Mouse (Mus musculus) heart, embryonic 14.5 days (tissue): Measurements from ENCODE around the gene Rapgef5. TPM values are rescaled to one million over a fixed set of nuclear protein-coding genes. Genes with fewer than 3 reads are reported as not detected.

Experiments
- ATAC-seq: fragments of 200-750 bp; cut with Nextera tagmentation; 2 replicates; pipeline ENCODE4 v1.8.0; 2017; ENCODE audit warnings: low read depth, moderate TSS enrichment; ENCODE audit not compliant: insufficient number of reproducible peaks, insufficient read depth, low FRiP score
- H3K27ac ChIP-seq, 2 experiments: fragments of 200-500 bp in 1 of 2; fragments of 300-500 bp in 1 of 2; sonication (generic) in 1 of 2; replicated peaks in 1 of 2; 2 replicates each; pipeline ENCODE4 v1.5.1; 2012 to 2014; ENCODE audit warnings: low read depth in 2 of 2, low read length in 2 of 2, control low read depth in 1 of 2, mild to moderate bottlenecking in 1 of 2, mixed read lengths in 1 of 2; ENCODE audit not compliant: control insufficient read depth in 1 of 2, insufficient read depth in 1 of 2
- H3K27me3 ChIP-seq: fragments of 300-500 bp; sonication (generic); 2 replicates; pipeline ENCODE4 v1.6.1; 2014; ENCODE audit warnings: mild to moderate bottlenecking, low read length, control low read depth; ENCODE audit not compliant: control insufficient read depth, insufficient read depth
- H3K36me3 ChIP-seq: fragments of 300-500 bp; sonication (generic); 2 replicates; pipeline ENCODE4 v1.6.1; 2014; ENCODE audit warnings: mild to moderate bottlenecking, control low read depth, low read length, mixed read lengths; ENCODE audit not compliant: control insufficient read depth, insufficient read depth
- H3K4me1 ChIP-seq, 2 experiments: fragments of 200-500 bp in 1 of 2; fragments of 300-500 bp in 1 of 2; sonication (generic) in 1 of 2; 2 replicates each; pipeline ENCODE4 v1.6.1; 2012 to 2014; ENCODE audit warnings: low read length in 2 of 2, control low read depth in 1 of 2, mixed read lengths in 1 of 2; ENCODE audit not compliant: control insufficient read depth in 2 of 2, insufficient read depth in 2 of 2
- H3K4me2 ChIP-seq: fragments of 300-500 bp; sonication (generic); 2 replicates; pipeline ENCODE4 v1.6.1; 2014; ENCODE audit warnings: mild to moderate bottlenecking, low read length
- H3K4me3 ChIP-seq, 2 experiments: fragments of 200-500 bp in 1 of 2; fragments of 300-500 bp in 1 of 2; sonication (generic) in 1 of 2; 2 replicates each; pipeline ENCODE4 v1.5.1; 2012 to 2014; ENCODE audit warnings: low read length in 2 of 2, mild to moderate bottlenecking in 2 of 2, control low read depth in 1 of 2, low read depth in 1 of 2, moderate library complexity in 1 of 2; ENCODE audit not compliant: control insufficient read depth in 1 of 2, insufficient read depth in 1 of 2
- H3K9ac ChIP-seq: fragments of 300-500 bp; sonication (generic); 2 replicates; pipeline ENCODE4 v1.6.1; 2014; ENCODE audit warnings: mild to moderate bottlenecking, low read length
- H3K9me3 ChIP-seq: fragments of 300-500 bp; sonication (generic); 2 replicates; pipeline ENCODE4 v1.6.1; 2016; ENCODE audit warnings: low read length, control low read depth; ENCODE audit not compliant: control insufficient read depth
- WGBS: fragments of 180-500 bp; shearing (Covaris S2); extraction: QIAGEN DNeasy Blood & Tissue Kit; methylation state at CpG from one replicate; pipeline ENCODE4 v1.1.7; 2014; 5-methylcytosine and 5-hydroxymethylcytosine counted together
- polyA plus RNA-seq: library from polyadenylated mRNA; unstranded; fragments of >200 nt; fragmentation: Nextera tagmentation; extraction: Ambion mirVana; gene quantifications from 2 replicates; pipeline ENCODE4 v1.2.1, GENCODE M21; 2014

Rapgef5 gene
- polyA plus RNA-seq, 1 experiment from 2014 or later = 19.6 TPM

- 53% methylated on average over 14 of the region's 14 CpGs for WGBS
- ATAC-seq = no peak
Measured at GRCm38 (mm10) chr12:117720794-117721747, 204.8 kb downstream of the Rapgef5 start.

GRCm38 (mm10) chr12:117721748-117722150 lies 205.5 kb downstream of the Rapgef5 start:
- 35% methylated on average over 6 of the region's 6 CpGs for WGBS
- no peak overlapping the region for H3K9ac ChIP-seq
- 0 out of 2 replicates have a peak, but pooled peaks cover 20% of the 10 kb centered on the region for H3K36me3 ChIP-seq
- peak; percentile 39; the same call in 1 of the 2 replicates for ATAC-seq
- H3K27ac ChIP-seq = 0 out of 4 replicates have a peak overlapping the region, but pooled peaks of 1 of the 2 experiments have one; percentile 33
- no peaks in the 10 kb centered on the region for H3K27me3 ChIP-seq
- H3K4me1 ChIP-seq = peaks cover 6 to 11% of the 10 kb centered on the region in 2 experiments
- H3K4me2 ChIP-seq = no peak overlapping the region
- H3K4me3 ChIP-seq = no peak overlapping the region
- no peaks in the 10 kb centered on the region for H3K9me3 ChIP-seq

More at GRCm38 (mm10) chr12:117720794-117721747, 204.8 kb downstream of the Rapgef5 start:
- Histone ChIP-seq H3K36me3 (0 out of 2 replicates have a peak, but pooled peaks cover 17% of the 10 kb centered on the region), H3K9me3 (no peaks in the 10 kb centered on the region), H3K4me3 (no peak overlapping the region), H3K4me1 (peaks cover 6 to 11% of the 10 kb centered on the region in 2 experiments), H3K27me3 (no peaks in the 10 kb centered on the region), H3K27ac (0 out of 4 replicates have a peak overlapping the region, but pooled peaks of 1 of the 2 experiments have one; percentile 33), H3K4me2 (no peak overlapping the region), H3K9ac (no peak overlapping the region)

- ATAC-seq = no peak
- no peak overlapping the region for H3K4me3 ChIP-seq
- WGBS = 94% methylated on average over 4 of the region's 4 CpGs
- H3K9ac ChIP-seq = no peak overlapping the region
- H3K4me1 ChIP-seq = peaks cover 10 to 16% of the 10 kb centered on the region in 2 experiments
- no peak overlapping the region for H3K4me2 ChIP-seq
- H3K36me3 ChIP-seq = peaks cover 16% of the 10 kb centered on the region; the same call in 1 of the 2 replicates
- H3K27ac ChIP-seq = no peak overlapping the region
- no peaks in the 10 kb centered on the region for H3K9me3 ChIP-seq
- H3K27me3 ChIP-seq = no peaks in the 10 kb centered on the region
Measured at GRCm38 (mm10) chr12:117725011-117725410, 208.7 kb downstream of the Rapgef5 start.

- Histone ChIP-seq H3K9ac (no peak overlapping the region), H3K36me3 (peaks cover 16% of the 10 kb centered on the region), H3K27ac (no peak overlapping the region), H3K4me2 (no peak overlapping the region), H3K4me3 (no peak overlapping the region), H3K4me1 (peaks cover 4 to 5% of the 10 kb centered on the region in 2 experiments; a peak in 2 of 4 replicates), H3K9me3 (no peaks in the 10 kb centered on the region), H3K27me3 (no peaks in the 10 kb centered on the region)
- 86% methylated on average over 8 of the region's 8 CpGs for WGBS
- ATAC-seq = no peak
Measured at GRCm38 (mm10) chr12:117727481-117728177, 211.3 kb downstream of the Rapgef5 start.

- WGBS = 34% methylated on average over 3 of the region's 3 CpGs
- no peak for ATAC-seq
Measured at GRCm38 (mm10) chr12:117728178-117728611, 211.9 kb downstream of the Rapgef5 start.

GRCm38 (mm10) chr12:117733611-117734010 lies 217.3 kb downstream of the Rapgef5 start:
- no peaks in the 10 kb centered on the region for H3K27me3 ChIP-seq
- H3K9ac ChIP-seq = no peak overlapping the region
- peak overlapping the region in 1 of 2 experiments; percentile 23; a peak in 1 of 4 replicates for H3K27ac ChIP-seq
- no peak overlapping the region for H3K4me2 ChIP-seq
- peaks cover 10% of the 10 kb centered on the region for H3K36me3 ChIP-seq
- ATAC-seq = no peak
- H3K9me3 ChIP-seq = no peaks in the 10 kb centered on the region
- H3K4me3 ChIP-seq = no peak overlapping the region
- H3K4me1 ChIP-seq = peaks cover 10 to 24% of the 10 kb centered on the region in 2 experiments

More at GRCm38 (mm10) chr12:117728178-117728611, 211.9 kb downstream of the Rapgef5 start:
- no peak overlapping the region for H3K9ac ChIP-seq
- H3K27me3 ChIP-seq = no peaks in the 10 kb centered on the region
- peaks cover 4 to 6% of the 10 kb centered on the region in 2 experiments; a peak in 3 of 4 replicates for H3K4me1 ChIP-seq
- H3K4me3 ChIP-seq = no peak overlapping the region
- no peaks in the 10 kb centered on the region for H3K9me3 ChIP-seq
- H3K36me3 ChIP-seq = peaks cover 13% of the 10 kb centered on the region
- no peak overlapping the region; a peak in 1 of 4 replicates for H3K27ac ChIP-seq
- 0 out of 2 replicates have a peak overlapping the region, but pooled peaks have one; percentile 0 for H3K4me2 ChIP-seq

GRCm38 (mm10) chr12:117736130-117736529 lies 219.9 kb downstream of the Rapgef5 start:
- peaks cover 18 to 36% of the 10 kb centered on the region in 2 experiments for H3K4me1 ChIP-seq
- no peaks in the 10 kb centered on the region for H3K27me3 ChIP-seq
- H3K9ac ChIP-seq = no peak overlapping the region
- 72% methylated on average over 3 of the region's 3 CpGs for WGBS
- no peak overlapping the region for H3K4me3 ChIP-seq
- no peaks in the 10 kb centered on the region for H3K9me3 ChIP-seq
- no peak for ATAC-seq
- H3K27ac ChIP-seq = peak overlapping the region in 1 of 2 experiments; percentile 41; a peak in 1 of 4 replicates
- H3K4me2 ChIP-seq = no peak overlapping the region
- peaks cover 7% of the 10 kb centered on the region for H3K36me3 ChIP-seq
